Mouse (Mus musculus) yolk sac, embryonic 10.5 days (tissue): Measurements from ENCODE around the gene Rab3a.

ENCODE experiments used
- DNase-seq: peaks from one replicate; pipeline ENCODE4 v3.0.0-alpha.2; 2017; ENCODE audit warnings: low spot score

Rab3a gene

DNA sequence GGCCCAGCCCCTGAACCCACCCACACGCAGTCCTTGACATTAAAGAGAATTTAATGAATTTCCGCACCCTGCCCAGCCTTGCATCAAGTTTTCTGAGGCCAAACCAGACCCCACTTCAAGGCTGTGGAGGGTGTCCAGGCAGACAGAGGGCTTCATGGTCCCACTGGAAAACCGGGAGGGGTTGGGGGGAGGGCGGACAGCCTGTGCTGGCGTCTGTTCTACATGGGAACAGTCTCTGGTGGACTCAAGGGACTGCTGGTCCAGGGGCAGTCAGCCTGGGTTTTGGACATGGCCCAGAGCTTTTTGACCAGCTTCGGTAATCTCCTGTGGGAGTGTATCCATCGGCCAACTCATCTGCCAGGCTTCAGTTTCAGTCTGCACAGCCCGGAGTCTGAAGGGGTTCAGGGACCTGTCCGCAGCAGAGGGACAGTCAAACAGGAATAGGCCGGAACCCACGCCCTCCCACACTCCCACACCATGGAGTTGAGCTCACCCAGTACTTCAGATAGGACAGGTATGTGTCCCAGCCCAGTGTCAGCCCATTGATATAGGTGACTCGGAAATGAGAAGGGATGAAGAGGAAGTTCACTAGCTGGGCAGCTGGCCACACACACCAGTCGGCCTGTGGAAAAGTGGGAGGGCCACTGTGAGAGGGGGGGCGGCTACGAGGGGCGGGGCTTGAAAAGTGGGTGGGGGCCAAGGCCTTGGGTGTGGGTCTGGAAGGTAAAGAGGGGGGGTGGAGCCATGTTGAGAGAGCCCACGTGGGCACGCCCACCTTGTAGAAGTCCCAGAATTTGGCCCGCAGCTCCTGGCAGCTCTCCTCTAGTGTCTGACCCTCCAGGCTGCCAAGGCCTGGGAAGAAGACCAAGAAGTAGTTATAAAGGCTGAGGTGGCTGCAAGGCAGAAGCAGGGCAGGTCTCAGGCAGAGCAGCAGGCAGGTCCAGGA, 4.4 kb downstream of the Rab3a start:
- no peak for DNase-seq

- no peak for DNase-seq
Measured at GRCm38 (mm10) chr8:70760350-70760749, 5.9 kb downstream of the Rab3a start.

- peak; percentile 99 for DNase-seq
Measured at GRCm38 (mm10) chr8:70760775-70761406, 6.4 kb downstream of the Rab3a start, which contains the start of gene Mpv17l2. TSS of gene Mpv17l2 (minus strand) at chr8:70760946.

DNA sequence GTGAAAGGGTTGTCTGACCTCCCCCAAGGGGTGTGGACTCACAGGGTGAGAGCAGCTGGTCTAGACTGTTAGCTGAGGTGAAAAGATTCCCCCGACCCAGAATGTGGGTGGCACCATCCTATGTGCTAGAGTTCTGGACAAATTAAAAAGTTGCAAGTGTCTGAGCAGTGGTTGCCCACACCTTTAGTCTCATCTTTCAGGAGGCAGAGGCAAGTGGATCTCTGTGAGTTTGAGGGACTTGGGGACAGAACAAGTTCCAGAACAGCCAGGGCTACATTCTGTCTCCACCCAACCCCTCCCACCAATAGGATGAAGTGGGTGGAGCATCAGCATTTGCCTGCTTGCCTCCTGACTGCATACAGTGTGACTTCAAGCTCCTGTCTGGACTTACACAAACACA, 7.6 kb downstream of the Rab3a start:
- no peak for DNase-seq

DNA sequence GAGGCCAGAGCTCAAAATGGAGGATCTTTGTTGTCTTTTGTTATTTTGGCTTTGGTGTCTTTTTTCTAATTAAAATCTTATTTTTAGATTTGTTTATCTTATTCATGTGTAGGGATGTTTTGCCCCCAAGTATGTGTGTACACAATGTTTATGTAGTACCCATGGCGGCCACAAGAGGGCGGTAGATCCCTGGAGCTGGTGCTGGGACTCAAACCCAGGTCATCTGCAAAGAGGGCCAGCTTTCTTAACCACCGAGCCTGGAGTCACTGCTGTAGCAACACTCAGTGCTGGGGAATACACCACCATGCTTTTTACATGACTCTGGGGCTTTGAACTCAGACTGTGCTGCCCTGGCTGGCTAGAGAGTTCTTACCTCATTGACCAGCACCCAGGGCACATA, 8.9 kb downstream of the Rab3a start:
- no peak for DNase-seq

DNA sequence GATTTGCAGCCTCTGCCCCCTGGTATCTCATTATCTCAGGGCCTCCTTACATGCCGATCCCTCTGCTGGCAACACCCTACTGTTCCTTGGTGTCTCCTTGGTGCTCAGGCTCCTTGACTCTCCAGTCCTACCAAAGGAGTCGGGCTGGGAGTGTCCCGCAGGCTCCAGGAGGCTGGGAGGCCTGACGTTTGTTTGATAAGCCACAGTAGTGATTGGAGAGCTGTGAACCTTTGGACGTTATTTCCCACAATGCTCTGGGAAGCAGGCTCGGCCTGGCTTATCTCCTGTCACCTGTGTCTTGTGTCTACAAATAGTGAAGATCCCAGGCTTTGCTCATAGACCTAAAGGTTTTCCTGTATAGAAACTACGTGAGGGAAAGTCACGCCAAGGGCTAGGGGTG, 9.5 kb downstream of the Rab3a start:
- peak; percentile 83 for DNase-seq

GRCm38 (mm10) chr8:70764676-70765075, 10.2 kb downstream of the Rab3a start:
- DNase-seq = no peak

DNA sequence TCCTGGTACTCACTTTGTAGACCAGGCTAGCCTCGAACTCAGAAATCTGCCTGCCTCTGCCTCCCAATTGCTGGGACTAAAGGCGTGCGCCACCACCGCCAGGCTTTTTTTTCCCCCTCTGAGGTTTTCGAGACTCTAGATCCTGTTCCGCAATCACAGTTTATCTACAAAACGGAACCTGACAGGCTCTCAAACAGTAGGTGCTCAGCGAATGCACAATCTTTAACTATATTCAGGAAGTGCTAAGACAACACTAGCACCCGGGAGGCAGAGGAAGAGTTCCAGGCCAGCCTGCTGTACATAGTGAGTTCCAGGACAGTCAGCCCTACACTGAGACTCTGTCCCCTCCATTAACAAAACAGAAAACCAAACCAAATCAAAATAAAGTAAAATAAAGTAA, 10.8 kb downstream of the Rab3a start:
- no peak for DNase-seq

DNA sequence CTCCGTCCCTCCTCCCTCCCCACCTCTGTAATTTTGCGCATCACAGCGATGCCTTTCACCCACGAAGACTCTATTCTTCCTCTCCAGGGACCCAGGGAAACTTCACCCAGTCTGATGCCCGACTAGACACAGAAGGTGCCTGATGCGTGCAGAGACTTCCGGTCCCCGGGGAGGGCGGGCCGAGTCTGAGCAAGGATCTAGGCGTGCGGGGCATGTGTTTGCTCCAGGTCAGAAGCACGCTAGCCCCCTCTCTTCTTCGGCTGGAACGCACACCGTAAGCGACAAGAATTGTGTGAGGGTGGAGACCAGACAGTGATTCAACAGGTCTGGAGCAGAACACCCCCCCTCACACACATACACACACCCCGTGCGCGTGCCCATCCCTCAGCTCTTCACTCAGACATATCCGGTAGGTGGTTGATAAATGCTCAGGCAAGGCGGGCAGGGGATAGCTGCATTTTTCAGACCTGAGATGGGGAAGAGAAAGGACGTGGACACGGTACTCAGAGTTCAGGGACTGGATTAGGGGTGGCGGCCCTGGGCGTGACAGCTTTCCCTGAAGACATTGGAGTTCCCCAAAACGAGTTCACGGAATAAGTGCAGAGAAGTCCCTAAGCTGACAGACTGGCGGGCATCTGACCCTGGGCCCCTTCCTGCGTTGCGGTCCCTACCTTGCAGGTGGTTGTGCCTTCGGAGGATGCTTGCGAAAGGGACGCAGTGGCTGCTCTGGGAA, 11.5 kb downstream of the Rab3a start:
- peak; percentile 59 for DNase-seq

DNA sequence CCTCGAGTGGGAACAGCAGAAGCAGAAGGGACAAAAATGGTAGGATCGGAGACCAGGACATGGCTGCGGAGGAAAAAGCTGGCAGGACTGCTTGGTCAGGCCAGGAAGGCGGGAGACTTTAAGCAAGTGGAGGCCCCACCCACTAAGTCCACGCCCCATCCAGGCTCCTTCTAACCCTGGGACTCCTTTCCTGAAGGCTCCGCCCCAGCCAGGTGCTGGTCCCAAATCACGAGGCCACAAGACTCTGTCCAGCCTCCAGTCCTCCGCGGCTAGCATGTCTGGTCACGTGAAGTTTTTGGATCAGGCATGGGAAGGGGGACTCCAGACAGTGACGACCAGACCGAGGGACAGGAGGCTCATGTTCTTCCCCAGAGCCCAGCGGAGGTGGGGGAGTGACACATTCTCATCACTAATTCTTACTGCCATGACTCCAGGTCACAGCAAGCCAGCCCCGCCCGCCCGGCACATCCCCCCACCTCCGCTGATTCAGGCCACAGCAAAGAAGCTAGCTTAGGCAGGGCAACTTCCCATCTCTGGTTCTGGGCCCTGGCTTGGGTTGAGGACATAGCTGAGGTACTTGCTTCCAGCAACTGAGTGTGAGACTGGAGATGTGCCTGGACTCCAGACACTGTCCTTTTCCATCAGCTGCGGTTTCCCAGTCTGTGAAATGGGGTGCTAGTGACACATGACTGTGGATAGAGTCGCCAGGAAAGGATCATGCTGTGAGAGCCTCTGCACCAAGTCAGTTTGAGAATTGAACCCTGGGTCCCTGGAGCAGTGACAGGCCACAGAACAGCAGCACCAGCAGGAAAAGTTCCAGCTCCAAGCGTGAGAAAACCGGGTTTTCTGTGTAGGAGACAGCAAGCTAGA, 12.3 kb downstream of the Rab3a start:
- DNase-seq = peak; percentile 92

DNA sequence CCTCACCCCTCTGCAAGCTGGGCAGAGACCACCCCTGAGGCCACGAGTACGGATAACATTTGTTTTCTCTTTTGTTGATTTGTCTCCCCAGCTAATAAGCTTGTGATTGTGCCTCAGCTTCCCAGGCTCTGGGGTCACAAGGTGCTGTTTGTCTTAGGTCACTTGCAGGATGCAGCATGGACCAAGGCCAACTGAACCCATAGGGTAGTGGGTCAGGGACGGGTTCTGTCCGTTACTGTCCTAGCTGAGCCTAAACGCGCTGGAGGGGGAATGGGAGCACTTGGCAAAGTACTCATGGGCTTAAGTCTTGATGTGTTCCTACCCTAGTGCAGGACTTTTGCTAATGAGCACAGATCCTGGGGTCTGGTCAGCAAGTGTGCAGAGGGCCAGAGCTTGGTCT, 13.0 kb downstream of the Rab3a start:
- DNase-seq = no peak

DNA sequence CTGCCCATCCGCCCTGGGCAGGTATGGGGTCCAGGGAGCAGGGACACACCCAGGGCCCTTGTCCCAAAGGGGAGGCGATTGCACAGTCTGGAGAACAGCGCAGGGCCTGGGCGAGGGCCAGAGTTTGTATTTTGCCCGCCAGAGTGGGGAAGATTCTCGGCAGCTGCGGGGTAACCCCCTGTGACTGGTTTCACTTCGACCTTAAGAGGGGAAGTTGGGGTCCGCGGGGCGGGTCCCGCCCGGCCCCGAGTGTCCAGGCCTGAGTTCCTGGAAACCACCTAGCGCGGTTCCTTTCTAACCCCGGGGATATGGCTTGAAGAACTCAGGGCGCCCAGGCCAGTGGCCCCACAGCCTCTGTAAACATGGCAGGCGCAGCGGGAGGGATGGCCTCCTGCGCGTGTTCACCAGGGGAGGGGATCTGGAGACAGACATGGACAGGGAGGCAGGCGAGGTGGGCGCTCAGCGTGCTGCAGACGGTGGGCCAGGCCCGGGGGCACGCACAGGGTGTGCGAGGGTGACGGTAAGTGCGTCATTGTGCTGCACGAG, 13.8 kb downstream of the Rab3a start:
- no peak for DNase-seq

- no peak for DNase-seq
Measured at GRCm38 (mm10) chr8:70768956-70769355, 14.5 kb downstream of the Rab3a start.

- DNase-seq = peak; percentile 86
Measured at GRCm38 (mm10) chr8:70769359-70769758, 14.9 kb downstream of the Rab3a start.

DNA sequence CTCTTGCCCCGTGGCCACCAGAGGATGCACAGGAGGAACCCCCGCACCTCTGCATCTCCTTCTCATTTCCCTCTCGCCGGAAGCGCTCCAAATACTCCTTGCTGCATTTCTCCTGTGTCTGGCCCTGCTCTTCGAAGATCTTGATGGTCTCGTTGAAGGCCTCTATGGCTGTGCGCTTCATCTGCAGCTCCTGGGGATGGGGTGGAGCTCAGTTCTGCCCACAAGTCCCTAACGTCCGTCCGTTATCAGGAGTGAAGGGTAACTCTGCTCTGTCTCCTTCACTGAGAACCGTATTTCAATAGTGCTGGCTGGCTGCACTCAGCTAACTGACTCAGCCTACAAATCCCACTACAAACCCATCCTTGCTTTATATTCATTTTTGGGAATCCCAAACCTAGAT, 15.4 kb downstream of the Rab3a start:
- no peak for DNase-seq

- DNase-seq = no peak
Measured at GRCm38 (mm10) chr8:70770748-70771147, 16.3 kb downstream of the Rab3a start.

- DNase-seq = no peak
Measured at GRCm38 (mm10) chr8:70771217-70771616, 16.7 kb downstream of the Rab3a start.

DNA sequence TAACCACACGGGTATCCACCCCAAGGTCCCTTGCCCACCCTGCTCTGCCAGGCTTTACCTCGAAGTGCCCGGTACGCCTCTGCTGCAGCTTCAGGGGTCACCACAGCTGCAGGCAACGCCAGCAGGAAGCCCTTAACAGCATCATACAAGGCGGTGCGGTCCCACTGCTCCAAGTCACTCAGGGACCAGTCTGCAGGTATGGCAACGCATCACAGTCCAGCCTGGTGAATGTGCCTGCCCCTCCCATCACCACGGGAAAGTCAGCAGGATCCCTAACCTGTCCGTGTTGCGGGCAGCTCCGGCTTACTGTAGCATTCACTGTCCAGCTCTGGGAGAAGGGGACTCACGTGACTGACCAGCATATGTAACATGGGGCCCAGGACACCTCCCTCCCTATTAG, 17.6 kb downstream of the Rab3a start:
- DNase-seq = no peak

GRCm38 (mm10) chr8:70772890-70773289, 18.4 kb downstream of the Rab3a start:
- DNase-seq = no peak

DNA sequence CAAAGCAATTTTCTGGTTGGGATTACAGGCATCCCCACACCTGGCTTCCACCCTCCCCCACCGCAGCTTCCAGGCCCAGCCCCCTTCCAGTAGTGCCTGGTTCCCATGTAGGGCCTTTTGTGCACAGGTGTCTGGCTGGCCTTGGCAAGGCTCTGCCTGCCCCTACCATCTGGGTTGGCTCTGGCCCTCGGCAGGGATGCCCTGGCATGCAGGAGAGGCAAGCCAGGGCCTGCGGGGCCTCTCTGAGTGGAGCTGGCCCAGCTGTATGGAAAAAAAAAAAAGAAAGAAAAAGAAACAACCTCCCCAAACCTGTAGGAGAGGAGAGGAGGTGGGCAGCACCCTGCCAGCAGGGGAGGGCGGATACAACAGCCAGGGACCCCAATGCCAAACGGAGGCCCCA, 18.9 kb downstream of the Rab3a start:
- DNase-seq = no peak

- DNase-seq = no peak
Measured at GRCm38 (mm10) chr8:70773833-70774232, 19.4 kb downstream of the Rab3a start.
